Mouse (Mus musculus): ENCODE results near the gene Scg5. TPM values are rescaled to one million over a fixed set of nuclear protein-coding genes. Genes with fewer than 3 reads are reported as not detected.

Scg5 gene
- polyA plus RNA-seq, 1 experiment = 0.14 TPM

- H3K4me3 ChIP-seq (replicated peaks) = no peak overlapping the region
- no peaks in the 10 kb centered on the region for H3K9me3 ChIP-seq (ENCODE audit: control insufficient read depth, low read length)
- H3K27me3 ChIP-seq (ENCODE audit: control insufficient read depth) = no peaks in the 10 kb centered on the region
- no peaks in the 10 kb centered on the region for H3K36me3 ChIP-seq (ENCODE audit: control insufficient read depth)
- TF ChIP-seq TAL1 (IDR thresholded peaks at IDR 0.05; ENCODE audit: low read length) (no peak), GATA1 (IDR thresholded peaks at IDR 0.05; ENCODE audit: low read length) (no peak)
- H3K4me1 ChIP-seq (ENCODE audit: control insufficient read depth) = no peaks in the 10 kb centered on the region
Observed at GRCm38 (mm10) chr2:113728581-113728980, 100.3 kb downstream of the Scg5 start.

Other genes starting within 250 kb of the Scg5 start
- gene Grem1, start 70.5 kb downstream of the Scg5 start, polyA plus RNA-seq (2012) = not detected in 2 replicates
- gene Arhgap11a, start 19.5 kb upstream of the Scg5 start, polyA plus RNA-seq (2012) = 1.5 and 1.9 TPM in 2 replicates
- not detected in 2 replicates for gene Gjd2, start 184.5 kb upstream of the Scg5 start, polyA plus RNA-seq (2012)
- gene Actc1, start 224.4 kb upstream of the Scg5 start, polyA plus RNA-seq (2012) = not detected in 2 replicates